Mouse (Mus musculus) E14TG2a.4 (cell line): ENCODE measurements around the gene Nebl.

Experiments used
- CTCF ChIP-seq: conservative IDR thresholded peaks from 2 replicates; pipeline ENCODE4 v1.5.1; 2014; ENCODE audit warnings: low read length
- NANOG ChIP-seq: IDR thresholded peaks from 2 replicates; pipeline ENCODE4 v1.6.1; 2014; ENCODE audit warnings: borderline replicate concordance, low read length, mixed read lengths
- POU5F1 ChIP-seq: IDR thresholded peaks from 2 replicates; pipeline ENCODE4 v1.6.1; 2014; ENCODE audit warnings: low read length, borderline replicate concordance

DNA sequence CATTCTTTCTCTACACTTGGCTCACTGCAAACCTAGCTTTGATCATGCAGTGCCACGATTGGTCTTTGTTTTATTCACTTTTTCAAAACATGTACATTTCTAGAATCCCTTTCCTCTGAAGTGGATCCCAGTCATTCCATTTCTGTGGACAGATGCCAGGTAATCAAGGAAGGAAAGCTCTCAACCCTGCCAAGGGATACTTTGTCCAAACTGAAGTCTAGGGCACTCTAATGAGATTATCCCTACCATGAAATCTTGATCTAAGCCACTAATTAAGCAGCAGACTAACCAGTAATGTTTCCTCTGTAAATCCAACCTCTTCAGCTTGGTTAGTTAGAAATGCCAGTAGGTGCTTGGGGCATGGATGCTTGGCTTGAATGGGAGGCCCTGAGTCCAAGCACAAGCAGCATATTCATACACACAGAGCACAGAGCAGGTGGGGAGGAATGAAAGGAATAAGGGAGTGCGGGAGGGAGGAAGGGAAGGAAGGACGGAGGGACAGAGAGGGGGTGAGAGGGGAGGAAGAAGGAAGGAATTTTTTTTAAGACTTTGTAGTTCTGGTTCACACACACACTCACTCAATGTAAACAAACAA is 184.8 kb downstream of the Nebl start:
- TF ChIP-seq CTCF (no peak), POU5F1 (no peak), NANOG (no peak)
